Mouse (Mus musculus) left cerebral cortex, adult 8-10 months (tissue): ENCODE measurements at regions not wholly inside any gene's neighbourhood (a gene's known extent, or its start where the extent isn't known, plus 50 kb on each side); places are given as distances from the start of the nearest gene placed in this dataset.

Experiments
- DNase-seq, 2 experiments: peaks; one replicate each; pipeline ENCODE4 v3.0.0; 2022; ENCODE audit warnings: low spot score in 2 of 2

GRCm38 (mm10) chr13:47953776-47954175, 307.3 kb upstream of the Id4 start:
- DNase-seq, result no peak

GRCm38 (mm10) chr13:47955504-47955903, 305.5 kb upstream of the Id4 start:
- no peak for DNase-seq

- DNase-seq, result no peak
Measured at GRCm38 (mm10) chr13:47957662-47958061, 303.4 kb upstream of the Id4 start.

GRCm38 (mm10) chr13:47974216-47974615, 286.8 kb upstream of the Id4 start:
- DNase-seq, result no peak

GRCm38 (mm10) chr13:47974756-47975515, 286.1 kb upstream of the Id4 start:
- DNase-seq, result no peak

- no peak for DNase-seq
Measured at GRCm38 (mm10) chr13:47998495-47998894, 262.5 kb upstream of the Id4 start.

GRCm38 (mm10) chr13:47999399-47999798, 261.6 kb upstream of the Id4 start:
- no peak for DNase-seq

- no peak for DNase-seq
Measured at GRCm38 (mm10) chr13:48003126-48003525, 257.9 kb upstream of the Id4 start.

GRCm38 (mm10) chr13:48013336-48013750, 247.7 kb upstream of the Id4 start:
- DNase-seq, result no peak

GRCm38 (mm10) chr13:48015296-48015695, 245.7 kb upstream of the Id4 start:
- DNase-seq, result no peak

GRCm38 (mm10) chr13:48016051-48016450, 245.0 kb upstream of the Id4 start:
- DNase-seq, result no peak

GRCm38 (mm10) chr13:48016606-48017005, 244.4 kb upstream of the Id4 start:
- DNase-seq, result no peak

GRCm38 (mm10) chr13:48017649-48018048, 243.4 kb upstream of the Id4 start:
- no peak for DNase-seq

GRCm38 (mm10) chr13:48018606-48019005, 242.4 kb upstream of the Id4 start:
- no peak for DNase-seq

- peak in 1 of 2 experiments; percentile 13 for DNase-seq
Measured at GRCm38 (mm10) chr13:48022958-48023615, 237.9 kb upstream of the Id4 start.

GRCm38 (mm10) chr13:48027775-48028489, 233.1 kb upstream of the Id4 start:
- peak; percentile 36 to 69 for DNase-seq

GRCm38 (mm10) chr13:48031491-48031890, 229.5 kb upstream of the Id4 start:
- no peak for DNase-seq

- DNase-seq, result no peak
Measured at GRCm38 (mm10) chr13:48042172-48042571, 218.9 kb upstream of the Id4 start.

GRCm38 (mm10) chr13:48042572-48042971, 218.5 kb upstream of the Id4 start:
- DNase-seq, result no peak

GRCm38 (mm10) chr13:48046201-48046750, 214.8 kb upstream of the Id4 start:
- no peak for DNase-seq

- no peak for DNase-seq
Measured at GRCm38 (mm10) chr13:48049796-48050195, 211.2 kb upstream of the Id4 start.

GRCm38 (mm10) chr13:48074630-48075029, 186.4 kb upstream of the Id4 start:
- peak in 1 of 2 experiments; percentile 28 for DNase-seq
